Mouse (Mus musculus) hindbrain, embryonic 11.5 days (tissue): ENCODE data around the gene Col6a3. TPM values are rescaled to one million over a fixed set of nuclear protein-coding genes. Genes with fewer than 3 reads are reported as not detected.

ENCODE experiments used
- ATAC-seq: fragments of 200-750 bp; cut with Nextera tagmentation; 2 replicates; pipeline ENCODE4 v1.8.0; 2017; ENCODE audit warnings: mild to moderate bottlenecking, moderate TSS enrichment, moderate library complexity; ENCODE audit not compliant: low FRiP score
- DNase-seq: peaks from one replicate; pipeline ENCODE4 v3.0.0-alpha.2; 2015; ENCODE audit warnings: low spot score
- H3K27ac ChIP-seq: fragments of 300-500 bp; sonication (generic); 2 replicates; pipeline ENCODE4 v1.5.1; 2014; ENCODE audit warnings: mild to moderate bottlenecking, low read depth, low read length
- H3K27me3 ChIP-seq: fragments of 300-500 bp; sonication (generic); 2 replicates; pipeline ENCODE4 v1.6.1; 2014; ENCODE audit warnings: mild to moderate bottlenecking, low read length, moderate library complexity, mixed read lengths; ENCODE audit not compliant: control insufficient read depth, insufficient read depth
- H3K36me3 ChIP-seq: fragments of 300-500 bp; sonication (generic); 2 replicates; pipeline ENCODE4 v1.6.1; 2014; ENCODE audit warnings: mild to moderate bottlenecking, low read length, moderate library complexity, mixed read lengths; ENCODE audit not compliant: control insufficient read depth, insufficient read depth
- H3K4me1 ChIP-seq: fragments of 300-500 bp; sonication (generic); replicated peaks from 2 replicates; pipeline ENCODE4 v1.6.1; 2014; ENCODE audit warnings: low read length, mixed read lengths; ENCODE audit not compliant: control insufficient read depth, insufficient read depth
- H3K4me2 ChIP-seq: fragments of 300-500 bp; sonication (generic); replicated peaks from 2 replicates; pipeline ENCODE4 v1.6.1; 2014; ENCODE audit warnings: mild to moderate bottlenecking, low read depth, low read length
- H3K4me3 ChIP-seq: fragments of 300-500 bp; sonication (generic); 2 replicates; pipeline ENCODE4 v1.5.1; 2014; ENCODE audit warnings: low read depth, low read length
- H3K9ac ChIP-seq: fragments of 300-500 bp; sonication (generic); 2 replicates; pipeline ENCODE4 v1.6.1; 2014; ENCODE audit warnings: low read depth, low read length
- H3K9me3 ChIP-seq: fragments of 300-500 bp; sonication (generic); 2 replicates; pipeline ENCODE4 v1.6.1; 2016; ENCODE audit warnings: low read length; ENCODE audit not compliant: control insufficient read depth
- WGBS: fragments of 180-500 bp; shearing (Covaris S2); extraction: QIAGEN DNeasy Blood & Tissue Kit; methylation state at CpG from one replicate; pipeline ENCODE4 v1.1.7; 2014; 5-methylcytosine and 5-hydroxymethylcytosine counted together
- polyA plus RNA-seq: library from polyadenylated mRNA; unstranded; fragments of >200 nt; fragmentation: Nextera tagmentation; extraction: Ambion mirVana; gene quantifications from 2 replicates; pipeline ENCODE4 v1.2.1, GENCODE M21; 2014

Col6a3 gene
- polyA plus RNA-seq, 1 experiment from 2014 or later = 9.2 TPM

- no peaks in the 10 kb centered on the region; the same call in 1 of the 2 replicates for H3K4me1 ChIP-seq
- no peak overlapping the region for H3K9ac ChIP-seq
- no peak for DNase-seq
- no peak overlapping the region for H3K4me2 ChIP-seq
- H3K9me3 ChIP-seq = no peaks in the 10 kb centered on the region
- WGBS = 84% methylated on average over 3 of the region's 3 CpGs
- no peaks in the 10 kb centered on the region for H3K36me3 ChIP-seq
- H3K27me3 ChIP-seq = no peaks in the 10 kb centered on the region
- H3K27ac ChIP-seq = no peak overlapping the region
- no peak for ATAC-seq
- no peak overlapping the region for H3K4me3 ChIP-seq
Observed at GRCm38 (mm10) chr1:90729466-90729865, 114.3 kb downstream of the Col6a3 start.

- Histone ChIP-seq H3K9ac (no peak overlapping the region), H3K4me3 (no peak overlapping the region), H3K4me2 (no peak overlapping the region), H3K27ac (no peak overlapping the region), H3K27me3 (no peaks in the 10 kb centered on the region), H3K36me3 (no peaks in the 10 kb centered on the region), H3K4me1 (no peaks in the 10 kb centered on the region), H3K9me3 (no peaks in the 10 kb centered on the region)
- DNase-seq (no peak), ATAC-seq (no peak)
Observed at GRCm38 (mm10) chr1:90723754-90724153, 120.0 kb downstream of the Col6a3 start.

GRCm38 (mm10) chr1:90723325-90723724 is 120.4 kb downstream of the Col6a3 start:
- Histone ChIP-seq H3K4me1 (no peaks in the 10 kb centered on the region), H3K27ac (no peak overlapping the region), H3K27me3 (no peaks in the 10 kb centered on the region), H3K36me3 (no peaks in the 10 kb centered on the region), H3K4me2 (no peak overlapping the region), H3K9ac (no peak overlapping the region), H3K9me3 (no peaks in the 10 kb centered on the region), H3K4me3 (no peak overlapping the region)
- ATAC-seq = no peak
- DNase-seq = no peak

- H3K4me3 ChIP-seq = no peak overlapping the region
- ATAC-seq (no peak), DNase-seq (no peak)
- no peaks in the 10 kb centered on the region for H3K27me3 ChIP-seq
- no peak overlapping the region for H3K9ac ChIP-seq
- no peak overlapping the region for H3K27ac ChIP-seq
- no peaks in the 10 kb centered on the region for H3K36me3 ChIP-seq
- H3K4me1 ChIP-seq = no peaks in the 10 kb centered on the region
- H3K4me2 ChIP-seq = no peak overlapping the region
- H3K9me3 ChIP-seq = no peaks in the 10 kb centered on the region
Observed at GRCm38 (mm10) chr1:90722021-90722420, 121.8 kb downstream of the Col6a3 start.

- Histone ChIP-seq H3K4me2 (no peak overlapping the region), H3K27me3 (no peaks in the 10 kb centered on the region), H3K9ac (no peak overlapping the region), H3K4me3 (no peak overlapping the region), H3K27ac (no peak overlapping the region), H3K9me3 (no peaks in the 10 kb centered on the region), H3K4me1 (no peaks in the 10 kb centered on the region), H3K36me3 (no peaks in the 10 kb centered on the region)
- DNase-seq (no peak), ATAC-seq (no peak)
- 82% methylated on average over 7 of the region's 7 CpGs for WGBS
Observed at GRCm38 (mm10) chr1:90720610-90721241, 123.0 kb downstream of the Col6a3 start.

- Histone ChIP-seq H3K4me3 (no peak overlapping the region), H3K9ac (no peak overlapping the region), H3K9me3 (no peaks in the 10 kb centered on the region), H3K4me2 (no peak overlapping the region), H3K4me1 (no peaks in the 10 kb centered on the region), H3K36me3 (no peaks in the 10 kb centered on the region), H3K27ac (no peak overlapping the region), H3K27me3 (no peaks in the 10 kb centered on the region)
- ATAC-seq = no peak
- WGBS = 90% methylated on average over 6 of the region's 6 CpGs
- no peak for DNase-seq
Observed at GRCm38 (mm10) chr1:90718826-90719550, 124.8 kb downstream of the Col6a3 start.

GRCm38 (mm10) chr1:90716258-90716657 is 127.5 kb downstream of the Col6a3 start:
- H3K9me3 ChIP-seq = no peaks in the 10 kb centered on the region
- no peak overlapping the region for H3K9ac ChIP-seq
- no peaks in the 10 kb centered on the region for H3K27me3 ChIP-seq
- H3K4me1 ChIP-seq = no peaks in the 10 kb centered on the region
- H3K4me3 ChIP-seq = no peak overlapping the region
- no peak overlapping the region for H3K27ac ChIP-seq
- no peak overlapping the region for H3K4me2 ChIP-seq
- H3K36me3 ChIP-seq = no peaks in the 10 kb centered on the region
- DNase-seq = no peak
- no peak for ATAC-seq
- 69% methylated on average over 2 of the region's 2 CpGs for WGBS

Other genes with a start within 250 kb of the Col6a3 start
- gene Cops8, start 241.0 kb downstream of the Col6a3 start, polyA plus RNA-seq = 195 and 207 TPM in 2 replicates
- gene Mlph, start 71.1 kb upstream of the Col6a3 start, polyA plus RNA-seq = 0.03 TPM in 1 of 2 replicates, not detected in the other
- not detected in 2 replicates for gene Prlh, start 109.1 kb upstream of the Col6a3 start, polyA plus RNA-seq
- gene Rab17, start 125.7 kb upstream of the Col6a3 start, polyA plus RNA-seq = 0.33 TPM in 1 of 2 replicates, not detected in the other
- gene Lrrfip1, start 154.8 kb upstream of the Col6a3 start, polyA plus RNA-seq = 23.5 and 27.7 TPM in 2 replicates